Mouse (Mus musculus): Measurements from ENCODE around the gene Ndrg3.
"Not testable (repeated sequence)": the region's sequence is repeated elsewhere in the genome, so short reads cannot be mapped to it uniquely, and the experiment has no call there.

Ndrg3 gene

DNA sequence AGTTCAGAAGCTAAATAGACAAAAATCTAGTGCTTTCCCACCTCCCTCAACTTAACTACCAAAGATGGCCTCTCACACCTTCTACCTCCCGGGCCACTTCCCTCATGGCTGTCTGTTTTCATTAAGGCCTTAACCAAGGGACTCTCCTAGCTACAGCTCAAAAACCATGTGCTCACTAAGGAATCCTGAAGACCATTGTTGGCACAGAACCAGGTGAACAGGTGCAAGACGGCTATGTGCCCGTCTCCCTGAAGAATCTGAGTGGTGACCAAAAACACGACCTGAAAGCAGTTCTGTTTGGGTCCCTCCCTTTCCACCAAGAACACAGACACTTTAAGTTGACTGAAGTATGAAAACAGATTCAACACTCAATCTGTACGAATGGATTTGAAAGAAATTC, 6.4 kb upstream of the Ndrg3 start:
- no peak for DNase-seq (ENCODE audit: low spot score in 2 of 2)

DNA sequence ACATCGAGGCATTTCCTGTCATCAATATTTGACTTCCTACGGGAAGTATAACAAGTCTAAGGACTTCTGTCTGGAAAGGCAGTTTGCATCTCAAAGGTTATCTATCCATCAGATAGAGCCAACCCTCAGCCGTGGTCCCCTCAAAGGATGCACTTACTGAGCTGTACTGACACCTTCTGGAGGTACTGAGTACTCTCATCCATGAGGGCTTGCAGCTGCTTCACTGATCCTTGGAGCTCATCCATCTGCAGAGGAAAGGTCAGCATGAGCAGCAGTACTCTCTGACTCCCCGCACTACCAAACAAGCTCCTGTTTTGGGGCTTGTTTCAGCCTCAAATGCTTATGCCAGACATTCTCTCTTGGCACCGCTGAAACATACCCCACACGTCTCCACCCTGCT, 4.7 kb upstream of the Ndrg3 start:
- peak; percentile 72 to 76 for DNase-seq (ENCODE audit: low spot score in 2 of 2)

DNA sequence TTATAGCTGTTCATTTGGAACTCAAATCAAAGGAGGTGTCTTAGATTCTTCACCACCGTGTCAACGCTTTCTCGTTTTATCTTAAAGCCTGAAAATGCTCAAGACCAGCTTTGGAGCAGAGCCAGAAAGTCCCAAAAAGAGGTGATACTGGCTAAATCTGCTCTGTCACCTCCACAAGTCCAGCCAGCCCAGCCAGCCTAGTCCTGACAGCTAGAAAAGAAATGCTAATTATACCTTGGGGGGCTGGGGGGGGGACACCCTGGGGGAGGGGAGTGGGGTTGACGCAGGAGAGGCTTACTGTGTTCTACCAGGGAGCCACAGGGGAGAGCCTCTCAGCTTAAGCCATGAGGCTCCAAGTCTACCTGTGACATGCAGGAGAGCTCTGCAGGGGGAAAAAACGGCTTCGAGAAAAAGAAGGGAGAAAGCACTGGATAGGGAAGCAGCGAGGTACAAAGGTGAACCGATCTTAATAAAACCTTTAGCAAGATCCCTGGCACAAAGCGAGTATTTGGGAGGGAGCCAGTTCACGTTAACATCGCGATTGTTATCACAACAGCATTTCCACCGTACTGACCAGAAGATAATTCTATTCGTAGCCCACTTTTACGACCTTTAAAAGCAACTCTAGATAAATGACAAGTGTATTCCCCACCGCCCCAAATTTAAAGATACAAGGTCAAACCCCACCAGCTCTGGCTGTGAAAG, 977 bp downstream of the Ndrg3 start:
- peak; percentile 54 to 76 for DNase-seq (ENCODE audit: low spot score in 2 of 2)

DNA sequence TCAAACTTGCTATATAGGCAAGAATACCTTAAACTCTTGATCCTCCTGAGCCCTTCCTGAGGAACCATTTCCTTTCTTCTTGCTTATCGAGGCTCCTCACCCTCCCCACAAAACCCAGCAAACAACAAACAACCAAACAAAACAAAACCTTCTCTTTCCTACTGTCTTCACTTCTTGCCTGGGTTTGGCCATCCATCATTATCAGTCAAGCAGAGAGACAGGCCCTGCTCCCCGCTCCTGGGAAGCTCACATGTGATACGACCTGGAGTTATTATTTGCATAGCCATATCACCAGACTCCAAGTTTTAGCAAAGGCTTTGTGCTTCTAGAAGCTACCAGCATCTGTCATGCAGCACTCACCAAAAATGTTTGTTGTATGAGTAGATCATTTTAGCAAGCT, 4.5 kb downstream of the Ndrg3 start:
- no peak for DNase-seq (ENCODE audit: low spot score in 2 of 2)

DNA sequence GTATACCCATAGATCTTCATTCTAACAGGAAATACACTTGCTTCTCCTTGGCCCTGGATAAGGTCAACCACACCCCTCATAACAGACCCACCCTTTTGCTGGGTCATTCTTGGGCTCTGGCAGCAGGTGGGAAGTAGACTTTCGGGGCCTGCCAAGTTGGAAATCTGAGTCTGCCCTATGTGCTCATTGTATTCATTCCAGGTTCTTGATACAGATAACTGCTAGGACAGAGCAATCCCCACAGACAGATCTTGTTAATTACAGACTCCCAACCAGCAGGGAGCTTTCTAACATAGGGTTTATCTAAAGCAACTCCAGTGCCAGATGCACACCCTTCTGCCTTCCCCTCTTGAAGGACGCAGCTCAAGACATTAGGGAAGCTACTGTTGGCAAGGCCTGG, 9.0 kb downstream of the Ndrg3 start:
- peak in 1 of 2 experiments; percentile 44 for DNase-seq (ENCODE audit: low spot score in 2 of 2)

DNA sequence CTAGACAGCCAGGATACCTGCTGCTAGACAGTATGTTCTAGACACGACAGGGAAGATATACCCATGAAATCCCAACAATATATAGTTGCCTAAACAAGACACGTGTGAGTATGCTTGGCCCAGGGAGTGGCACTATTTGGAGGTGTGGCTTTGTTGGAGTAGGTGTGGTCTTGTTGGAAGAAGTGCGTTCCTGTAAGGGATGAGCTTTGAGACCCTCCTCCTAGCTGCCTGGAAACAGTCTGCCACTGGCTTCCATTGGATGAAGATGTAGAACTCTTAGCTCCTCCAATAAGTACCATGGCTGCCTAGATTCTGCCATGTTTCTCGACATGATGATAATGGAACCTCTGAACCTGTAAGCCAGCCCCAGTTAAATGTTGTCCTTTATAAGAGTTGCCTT, 10.6 kb downstream of the Ndrg3 start:
- DNase-seq (ENCODE audit: low spot score in 2 of 2), result no peak

DNA sequence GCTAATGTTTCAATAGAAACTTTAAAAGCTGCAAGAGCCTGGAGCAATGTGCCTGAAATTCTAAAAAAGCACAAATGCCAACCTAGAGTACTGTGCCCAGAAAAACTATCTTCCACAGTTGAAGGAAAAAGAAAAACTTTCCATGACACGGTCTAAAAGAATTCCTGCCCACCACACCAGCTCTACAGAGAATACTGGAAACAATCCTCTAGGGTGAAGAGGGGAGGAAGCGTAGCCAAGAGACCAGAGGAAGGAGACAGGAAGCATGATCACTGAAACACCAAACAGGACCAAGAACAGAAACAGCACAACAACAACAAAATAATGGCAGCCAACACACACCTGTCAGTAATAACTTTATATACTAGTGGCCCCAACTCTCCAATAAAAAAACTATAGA, 11.8 kb downstream of the Ndrg3 start:
- DNase-seq (ENCODE audit: low spot score in 2 of 2), result no peak

DNA sequence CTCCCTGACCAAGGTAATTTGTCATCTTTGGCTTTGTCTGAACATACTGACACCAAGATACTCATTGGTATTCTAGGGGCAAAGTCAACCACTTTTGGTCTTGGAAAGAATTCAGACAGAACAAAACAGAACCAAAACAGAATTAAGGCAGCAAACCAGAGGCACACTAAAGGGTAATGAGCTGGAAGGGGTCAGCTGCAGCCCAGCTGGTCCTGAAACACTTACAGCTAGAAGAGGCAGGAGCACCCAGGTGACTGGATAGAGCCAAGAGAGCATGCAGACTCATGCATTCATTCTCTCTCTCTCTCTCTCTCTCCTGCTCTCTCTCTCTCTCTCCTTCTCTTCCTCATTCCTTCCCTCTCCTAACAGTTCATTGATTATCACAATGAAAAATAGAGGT, 15.1 kb downstream of the Ndrg3 start:
- no peak for DNase-seq (ENCODE audit: low spot score in 2 of 2)

DNA sequence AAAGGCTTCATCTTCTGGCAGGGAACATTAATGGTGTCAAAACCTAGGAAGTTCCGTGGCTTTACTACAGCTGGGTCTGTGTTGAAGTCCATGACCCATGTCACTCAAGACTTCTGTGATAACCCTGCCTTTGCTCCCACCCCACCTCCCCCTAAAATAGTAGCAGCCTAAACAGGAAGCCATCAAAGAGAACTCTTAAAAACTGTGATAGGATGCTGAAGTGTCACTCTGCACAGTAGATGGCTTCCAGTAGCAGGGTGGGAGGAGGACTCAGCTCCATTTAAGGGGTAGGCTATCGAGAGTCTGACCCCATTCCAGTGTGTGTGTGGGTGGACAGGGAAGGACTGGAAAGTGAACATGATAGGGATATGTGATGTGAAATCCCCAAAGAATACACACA, 16.9 kb downstream of the Ndrg3 start:
- DNase-seq (ENCODE audit: low spot score in 2 of 2), result no peak

DNA sequence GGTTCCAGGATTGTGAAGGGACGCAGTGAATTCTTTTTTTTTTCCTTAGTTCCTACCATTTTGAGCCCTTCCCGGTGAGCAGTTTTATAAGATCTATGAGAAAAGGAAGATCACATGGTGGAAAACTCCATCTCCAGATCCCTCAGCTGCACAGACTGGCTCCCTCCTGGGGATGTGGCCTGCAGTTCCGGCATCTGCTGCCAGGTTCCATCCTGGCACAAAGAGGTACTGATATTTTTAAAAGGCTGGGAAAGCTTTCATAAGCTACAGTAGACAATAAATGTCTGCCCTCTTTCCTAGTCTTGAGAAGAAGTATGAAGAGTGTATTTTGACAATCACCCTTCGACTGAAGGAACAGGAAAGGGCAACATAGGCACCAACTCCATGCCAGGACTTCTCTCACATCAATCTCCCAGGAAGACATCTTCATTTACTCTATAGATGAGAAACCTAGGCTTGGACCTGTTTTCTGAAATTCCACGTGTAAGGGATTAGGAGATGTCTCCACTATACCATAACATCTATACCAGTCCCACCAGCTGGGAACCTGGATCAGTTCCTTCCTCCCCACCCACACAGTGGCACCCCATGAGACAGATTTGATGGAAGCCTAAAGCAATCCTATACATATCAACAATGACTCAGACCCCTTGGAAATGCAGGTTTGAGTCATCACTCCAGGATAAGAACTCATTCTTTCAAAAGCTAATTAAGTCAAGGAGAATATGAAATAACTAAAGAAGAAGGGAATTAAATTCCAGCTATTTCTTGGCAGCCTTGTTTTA, 18.3 kb downstream of the Ndrg3 start:
- peak; percentile 71 for DNase-seq (ENCODE audit: low spot score in 2 of 2)

DNA sequence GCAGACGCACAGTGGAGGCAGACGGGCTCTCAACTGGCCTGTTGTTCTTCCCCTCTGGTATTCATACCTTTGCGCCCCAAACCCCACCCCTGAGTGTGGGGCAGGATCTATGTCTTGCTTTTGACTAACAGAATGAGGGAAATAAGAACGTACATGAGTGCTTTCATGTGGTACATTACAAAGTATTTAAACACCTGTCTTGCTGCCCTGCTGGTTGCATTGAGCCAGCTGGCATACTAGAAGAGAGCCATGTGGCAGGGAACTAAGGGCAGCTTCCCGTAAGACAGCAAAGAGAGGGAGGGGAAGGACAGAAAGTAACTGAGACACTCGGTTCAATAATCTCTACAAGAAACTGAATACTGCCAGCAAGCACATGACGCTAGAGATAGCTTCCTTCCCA, 21.6 kb downstream of the Ndrg3 start:
- no peak for DNase-seq (ENCODE audit: low spot score in 2 of 2)

DNA sequence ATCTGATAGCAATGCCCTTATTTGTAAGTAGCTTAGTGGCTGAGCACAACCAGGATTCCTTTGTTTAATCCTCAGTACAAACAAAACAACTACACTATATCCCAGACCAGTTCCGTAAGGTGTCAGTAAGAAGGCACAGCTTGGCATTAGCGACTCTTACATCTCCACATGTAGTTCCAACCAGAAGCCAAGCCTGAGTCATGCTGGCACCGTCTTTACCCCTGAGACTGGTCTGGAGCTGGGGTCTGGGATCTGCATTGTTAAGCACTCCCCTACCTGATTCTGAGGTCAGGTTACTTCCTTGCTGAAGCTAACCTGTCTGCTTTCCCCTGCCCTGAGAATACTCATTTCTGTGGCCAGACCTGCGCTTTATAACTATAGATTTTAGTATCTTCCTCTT, 23.4 kb downstream of the Ndrg3 start:
- DNase-seq (ENCODE audit: low spot score in 2 of 2), result no peak

DNA sequence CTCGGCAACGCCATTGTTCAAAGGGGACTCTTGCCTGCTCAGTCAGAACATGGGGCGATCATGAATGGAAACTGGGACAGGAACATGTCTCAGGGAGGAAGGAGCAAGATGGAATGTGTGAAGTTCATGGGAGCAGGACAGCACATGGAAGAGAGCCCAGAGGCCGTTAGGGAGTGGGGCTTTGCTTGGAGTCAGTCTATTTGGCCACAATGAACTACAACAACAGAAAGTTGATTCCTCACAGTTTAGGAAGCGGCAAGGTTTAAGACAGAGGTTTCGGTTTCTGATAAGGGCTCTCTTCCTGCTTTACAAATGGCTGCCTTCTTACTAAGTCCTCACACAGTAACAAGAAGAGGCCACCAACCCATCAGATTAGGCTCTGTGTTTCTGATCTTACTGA, 24.5 kb downstream of the Ndrg3 start:
- no peak for DNase-seq (ENCODE audit: low spot score in 2 of 2)

DNA sequence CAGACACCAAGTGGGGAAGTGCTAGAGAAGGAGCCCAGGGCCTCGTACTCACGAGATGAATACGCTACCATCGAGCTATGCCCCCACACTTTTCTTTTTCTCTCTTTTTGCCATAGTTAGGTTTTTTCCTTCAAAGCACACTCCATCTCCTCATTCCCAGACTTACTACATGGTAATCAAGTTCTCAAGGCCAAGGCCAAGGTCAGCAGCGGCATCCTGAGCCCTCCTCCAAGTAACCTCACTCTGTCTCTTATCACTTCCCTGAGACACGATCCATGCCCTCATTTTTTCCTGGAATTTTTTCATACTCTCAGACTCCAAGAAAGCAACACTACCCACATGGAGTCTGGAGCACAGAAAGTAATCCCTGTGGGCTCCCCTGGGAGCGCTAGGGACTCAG, 28.0 kb downstream of the Ndrg3 start:
- DNase-seq (ENCODE audit: low spot score in 2 of 2), result no peak

DNA sequence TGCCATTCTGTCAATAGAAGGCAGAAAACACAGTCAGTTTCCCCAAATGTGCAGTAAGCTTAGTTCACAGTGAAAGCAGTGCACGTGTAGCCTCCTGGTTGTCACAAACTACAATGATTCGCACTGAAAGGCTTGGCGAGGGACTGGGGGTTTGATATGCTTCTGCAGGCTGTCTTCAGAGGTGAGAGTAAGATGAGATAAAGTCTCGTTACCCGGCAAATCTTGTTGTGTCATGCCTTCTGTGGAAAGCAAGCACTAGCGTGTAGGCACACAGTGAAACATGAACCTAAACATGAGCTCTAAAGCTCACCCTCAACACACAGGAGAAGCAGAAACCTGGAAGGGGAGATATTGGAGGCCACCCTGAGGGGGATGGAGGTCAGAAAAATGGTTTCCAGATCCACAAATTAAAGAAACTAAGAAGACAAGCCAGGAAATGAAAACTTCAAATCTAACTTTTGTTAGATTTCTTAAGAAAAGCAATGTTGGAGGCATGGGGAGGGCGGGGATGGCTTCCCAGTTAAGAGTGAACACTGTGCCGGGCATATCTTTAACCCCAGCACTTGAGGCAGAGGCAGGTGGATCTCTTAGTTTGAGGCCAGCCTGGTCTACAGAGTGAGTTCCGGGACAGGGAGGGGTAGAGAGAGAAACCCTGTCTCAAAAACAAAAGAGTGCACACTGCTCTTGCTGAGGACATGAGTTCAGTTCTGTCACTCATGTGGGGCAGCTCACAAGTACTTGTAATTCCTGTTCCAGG, 33.2 kb downstream of the Ndrg3 start:
- no peak for DNase-seq (ENCODE audit: low spot score in 2 of 2)

DNA sequence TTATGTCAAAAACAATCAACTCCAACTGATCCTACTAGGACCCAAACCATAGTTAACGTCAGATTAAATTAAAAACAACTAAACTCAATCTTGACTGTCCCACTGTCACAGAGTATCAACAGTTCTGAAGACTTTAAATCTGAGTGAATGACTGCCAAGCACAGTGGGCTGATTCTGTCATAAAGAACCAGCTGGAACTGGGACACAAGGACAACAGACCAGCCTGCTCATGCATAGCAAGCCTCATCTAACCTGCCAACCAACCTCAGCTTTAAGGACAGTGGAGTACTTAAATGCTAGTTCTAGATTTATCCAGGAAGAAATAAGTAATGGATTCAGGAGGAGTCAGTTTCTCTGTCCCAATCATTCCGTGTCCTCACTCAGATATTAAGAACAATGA, 34.8 kb downstream of the Ndrg3 start:
- DNase-seq (ENCODE audit: low spot score in 2 of 2), result no peak

DNA sequence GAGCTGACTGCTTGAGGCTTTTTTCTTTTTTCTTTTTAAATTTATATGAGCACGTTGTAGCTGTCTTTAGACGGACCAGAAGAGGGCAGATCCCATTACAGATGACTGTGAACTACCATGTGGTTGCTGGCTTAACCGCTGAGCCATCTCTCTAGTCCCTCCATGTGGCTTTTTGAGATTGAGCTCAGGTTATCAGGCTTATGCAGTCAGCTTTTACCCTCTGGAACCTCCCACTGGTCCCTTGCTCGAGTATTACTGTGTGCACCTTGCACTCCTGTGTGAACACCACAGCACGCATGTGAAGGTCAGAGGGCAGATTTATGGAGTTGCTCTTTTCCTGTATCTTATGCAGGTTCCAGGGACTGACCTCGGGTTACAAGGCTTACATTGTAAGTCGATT, 35.5 kb downstream of the Ndrg3 start:
- no peak for DNase-seq (ENCODE audit: low spot score in 2 of 2)

DNA sequence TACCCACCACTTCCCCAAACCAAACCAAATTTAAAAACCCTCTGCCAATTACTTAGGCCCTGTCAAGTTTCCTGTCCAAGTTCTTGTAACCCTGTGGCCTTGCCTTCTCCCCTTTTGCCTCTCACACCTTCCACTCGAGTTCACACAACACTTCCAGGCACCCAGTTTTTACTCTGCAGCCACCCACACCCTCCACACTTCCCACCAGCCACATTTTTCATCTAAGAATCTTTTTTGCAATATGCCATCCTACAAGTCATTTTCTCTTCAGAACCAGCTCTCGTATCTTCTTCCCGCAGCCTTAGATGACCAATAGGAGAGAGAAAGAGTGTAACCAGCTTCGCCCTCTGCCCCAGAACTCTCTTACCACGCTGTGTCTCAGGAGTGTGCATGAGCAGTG, 37.4 kb downstream of the Ndrg3 start:
- DNase-seq (ENCODE audit: low spot score in 2 of 2), result no peak

DNA sequence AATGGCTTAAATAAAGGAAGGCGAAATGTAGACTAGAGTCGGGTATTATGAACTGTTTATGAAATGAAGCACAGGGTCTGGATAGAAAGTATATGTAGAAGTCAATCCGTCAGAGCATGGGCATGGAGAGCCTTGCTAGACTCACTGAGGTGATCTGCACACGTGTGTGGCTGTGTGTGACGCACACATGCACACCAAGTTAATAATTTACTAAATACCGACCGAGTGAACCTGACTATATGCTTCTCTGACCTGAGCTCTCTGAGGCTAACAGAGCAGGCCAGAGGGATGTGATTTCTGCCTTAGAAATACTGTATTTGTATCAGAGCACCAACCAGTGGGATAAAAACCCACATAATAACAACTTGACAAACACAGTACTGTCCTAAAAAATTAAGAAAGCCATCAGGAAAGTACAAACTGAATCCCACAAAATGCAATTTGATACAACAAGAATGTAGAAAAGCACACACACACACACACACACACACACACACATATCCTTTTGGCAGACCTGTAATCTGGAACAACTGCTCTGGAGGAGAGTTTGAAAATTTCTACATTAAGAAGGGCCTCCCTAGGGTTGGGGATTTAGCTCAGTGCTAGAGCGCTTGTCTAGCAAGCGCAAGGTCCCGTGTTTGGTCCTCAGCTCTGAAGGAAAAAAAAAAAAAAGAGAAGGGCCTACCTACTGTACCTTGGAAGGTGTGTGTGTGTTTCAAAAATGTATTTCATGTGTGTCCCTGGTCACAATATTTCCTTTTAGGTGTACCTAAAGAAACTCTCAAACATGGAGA, 40.4 kb downstream of the Ndrg3 start:
- no peak for DNase-seq (ENCODE audit: low spot score in 2 of 2)

DNA sequence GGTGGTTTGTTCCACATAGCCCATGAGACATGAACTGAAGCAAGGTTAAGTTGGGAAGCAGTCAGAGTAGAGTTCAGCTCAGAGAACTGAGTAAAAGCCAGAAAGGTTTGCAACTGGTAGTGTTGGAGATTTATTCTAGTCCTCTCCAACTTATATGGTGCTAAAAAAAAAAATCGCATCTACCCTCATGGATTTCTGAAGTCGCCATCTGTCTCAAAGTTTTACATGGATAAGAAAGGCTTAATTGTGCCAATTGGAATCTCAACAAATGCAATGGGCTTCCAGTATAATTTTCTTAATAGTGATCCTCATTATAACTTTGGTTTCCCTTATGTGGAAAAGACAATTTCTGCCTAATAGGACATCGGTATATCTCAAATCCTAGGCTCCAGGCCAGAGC, 41.0 kb downstream of the Ndrg3 start:
- DNase-seq (ENCODE audit: low spot score in 2 of 2), result no peak

DNA sequence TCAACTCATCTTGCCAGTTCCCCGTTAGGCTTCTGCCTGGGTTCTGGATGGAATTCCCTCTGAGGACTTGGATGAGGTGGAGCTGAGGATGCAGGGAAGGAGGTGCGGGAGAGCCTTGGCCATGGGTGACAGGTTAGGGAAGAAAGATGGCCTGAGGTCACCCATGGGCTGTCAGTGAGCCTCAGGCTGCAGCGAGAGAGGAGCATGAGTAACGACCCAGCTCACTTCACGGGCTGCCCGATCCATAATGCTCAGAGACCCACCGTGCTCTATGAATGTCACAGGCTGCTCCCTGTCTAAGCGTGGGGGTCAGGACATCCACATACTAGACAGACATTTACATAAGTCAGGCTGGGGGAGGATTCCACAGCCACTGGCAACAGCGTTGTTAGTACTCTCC, 50.3 kb downstream of the Ndrg3 start:
- DNase-seq (ENCODE audit: low spot score in 2 of 2), result not testable (repeated sequence)

DNA sequence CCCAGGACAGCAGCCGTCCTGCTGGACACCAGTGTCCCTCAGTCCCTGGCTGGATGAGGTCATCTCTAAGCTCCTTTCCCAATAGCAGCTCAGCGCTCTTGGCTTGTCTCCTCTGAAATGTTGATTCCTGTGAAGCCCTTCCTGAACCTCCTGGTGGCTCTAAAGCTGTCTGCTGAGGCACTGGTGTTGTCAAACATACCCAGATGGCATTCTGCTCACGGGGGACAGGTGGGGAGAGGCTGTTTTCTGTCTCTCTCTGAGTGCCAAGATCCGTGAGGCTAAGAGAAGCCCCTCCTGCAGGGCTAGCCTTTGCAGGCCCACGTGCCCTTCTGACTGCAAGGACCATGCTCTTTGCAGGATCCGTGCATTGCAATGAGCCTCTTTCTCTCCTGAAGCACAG, 51.9 kb downstream of the Ndrg3 start:
- DNase-seq (ENCODE audit: low spot score in 2 of 2), result not testable (repeated sequence)

Data from right cerebral cortex, postnatal 10 days (tissue).